Mouse (Mus musculus) layer of hippocampus, adult 8-10 months (tissue): ENCODE data around the gene Krt75. TPM values are rescaled to one million over a fixed set of nuclear protein-coding genes. Genes with fewer than 3 reads are reported as not detected.
"Not testable (repeated sequence)": the region's sequence is repeated elsewhere in the genome, so short reads cannot be mapped to it uniquely, and the experiment has no call there.

ENCODE experiments used
- DNase-seq, 2 experiments: peaks; one replicate each; pipeline ENCODE4 v3.0.0; 2022; ENCODE audit warnings: low spot score in 2 of 2
- microRNA-seq, 2 experiments: library from miRNA; unstranded; fragments of <30 nt; microRNA quantifications; one replicate each; pipeline ENCODE4 v1.2.0; 2022
- total RNA-seq, 4 experiments: library from RNA; stranded (reverse); gene quantifications; 2 replicates each; pipeline ENCODE4 v1.2.4; 2022

Gene Krt75
- total RNA-seq, 4 experiments from 2014 or later = not detected

GRCm38 (mm10) chr15:101519792-101520191, 53.9 kb downstream of the Krt75 start:
- DNase-seq = peak; percentile 57 to 83

- not testable (repeated sequence) for DNase-seq
Measured at GRCm38 (mm10) chr15:101517161-101517560, 56.5 kb downstream of the Krt75 start, which contains the start of gene Gm49425. Gene Gm49425, minus strand, starts transcription at chr15:101517261.

Small RNA genes within 50 kb of the gene (microRNA-seq; reads per million reads assigned to microRNA genes)
- gene Gm44393 (0 reads per million in 2 experiments), gene Gm44460 (0 reads per million in 2 experiments)

Other genes with a start within 250 kb of the Krt75 start
- under 1 TPM in 3 of 4 experiments, not detected in 1; 0.17 to 0.48 (median 0.43) TPM for gene Krt80, start 203.7 kb downstream of the Krt75 start, total RNA-seq
- under 1 TPM in 1 of 4 experiments, not detected in 3; 0.45 TPM for gene Krt7, start 162.9 kb downstream of the Krt75 start, total RNA-seq
- under 1 TPM; 0.23 to 0.52 (median 0.35) TPM for gene Krt87, start 135.1 kb downstream of the Krt75 start, total RNA-seq
- not detected for gene Krt88, start 126.2 kb downstream of the Krt75 start, total RNA-seq
- not detected for gene Krt81, start 110.2 kb downstream of the Krt75 start, total RNA-seq
- gene Krt86, start 100.4 kb downstream of the Krt75 start, total RNA-seq = not detected
- not detected for gene Krt83, start 82.4 kb downstream of the Krt75 start, total RNA-seq
- gene Gm49425, start 56.6 kb downstream of the Krt75 start, total RNA-seq = not detected
- gene Krt84, start 41.1 kb downstream of the Krt75 start, total RNA-seq = not detected
- not detected for gene Krt82, start 23.2 kb downstream of the Krt75 start, total RNA-seq
- gene Krt90, start 11.0 kb downstream of the Krt75 start, total RNA-seq = under 1 TPM in 1 of 4 experiments, not detected in 3; 0.18 TPM
- gene Gm5414, start 54.3 kb upstream of the Krt75 start, total RNA-seq = not detected
- gene Gm5478, start 73.5 kb upstream of the Krt75 start, total RNA-seq = not detected
- not detected for gene Krt6b, start 106.4 kb upstream of the Krt75 start, total RNA-seq
- gene Krt6a, start 120.4 kb upstream of the Krt75 start, total RNA-seq = not detected
- gene Krt5, start 139.0 kb upstream of the Krt75 start, total RNA-seq = under 1 TPM; 0.35 to 0.61 (median 0.53) TPM
- gene Krt71, start 169.2 kb upstream of the Krt75 start, total RNA-seq = not detected
- not detected for gene Krt72, start 212.6 kb upstream of the Krt75 start, total RNA-seq
- gene Krt73, start 228.4 kb upstream of the Krt75 start, total RNA-seq = 1 to 10 TPM; 4.4 to 6.8 (median 6.1) TPM
- 1 to 10 TPM; 6.2 to 8.9 (median 7.9) TPM for gene Krt2, start 244.3 kb upstream of the Krt75 start, total RNA-seq